Mouse (Mus musculus) embryonic fibroblast, embryonic 13.5 days (primary cell): ENCODE data around the gene Pde5a.

Experiments
- CTCF ChIP-seq: IDR thresholded peaks from 2 replicates; pipeline ENCODE4 v1.5.1; 2011; ENCODE audit warnings: mild to moderate bottlenecking, control low read depth, low read length, moderate library complexity, borderline replicate concordance; ENCODE audit not compliant: insufficient read depth
- POLR2A ChIP-seq: IDR thresholded peaks from 2 replicates; pipeline ENCODE4 v1.6.1; 2011; ENCODE audit warnings: low read depth, mild to moderate bottlenecking, control low read depth, low read length, moderate library complexity

GRCm38 (mm10) chr3:122682352-122682751 is 46.4 kb upstream of the Pde5a start:
- TF ChIP-seq CTCF (no peak), POLR2A (no peak)
